Mouse (Mus musculus) neural tube, embryonic 12.5 days (tissue): ENCODE measurements around the gene BC005561. TPM values are rescaled to one million over a fixed set of nuclear protein-coding genes. Genes with fewer than 3 reads are reported as not detected.
"Not testable (repeated sequence)": the region's sequence is repeated elsewhere in the genome, so short reads cannot be mapped to it uniquely, and the experiment has no call there.

Experiments
- ATAC-seq: fragments of 200-750 bp; cut with Nextera tagmentation; 2 replicates; pipeline ENCODE4 v1.8.0; 2017; ENCODE audit warnings: low read depth, mild to moderate bottlenecking, moderate TSS enrichment, moderate library complexity; ENCODE audit not compliant: low FRiP score
- H3K27ac ChIP-seq: fragments of 300-500 bp; sonication (generic); 2 replicates; pipeline ENCODE4 v1.5.1; 2016
- H3K27me3 ChIP-seq: fragments of 300-500 bp; sonication (generic); replicated peaks from 2 replicates; pipeline ENCODE4 v1.6.1; 2016; ENCODE audit warnings: mild to moderate bottlenecking
- H3K36me3 ChIP-seq: fragments of 300-500 bp; sonication (generic); 2 replicates; pipeline ENCODE4 v1.6.1; 2016; ENCODE audit warnings: mild to moderate bottlenecking
- H3K4me1 ChIP-seq: fragments of 300-500 bp; sonication (generic); 2 replicates; pipeline ENCODE4 v1.6.1; 2016
- H3K4me2 ChIP-seq: fragments of 300-500 bp; sonication (generic); replicated peaks from 2 replicates; pipeline ENCODE4 v1.6.1; 2016; ENCODE audit warnings: mild to moderate bottlenecking
- H3K4me3 ChIP-seq: fragments of 300-500 bp; sonication (generic); 2 replicates; pipeline ENCODE4 v1.5.1; 2016
- H3K9ac ChIP-seq: fragments of 300-500 bp; sonication (generic); 2 replicates; pipeline ENCODE4 v1.6.1; 2016; ENCODE audit warnings: mild to moderate bottlenecking
- H3K9me3 ChIP-seq: fragments of 300-500 bp; sonication (generic); 2 replicates; pipeline ENCODE4 v1.6.1; 2016; ENCODE audit warnings: mild to moderate bottlenecking
- WGBS: fragments of 180-500 bp; shearing (Covaris S2); methylation state at CpG from one replicate; pipeline ENCODE4 v1.1.7; 2016; 5-methylcytosine and 5-hydroxymethylcytosine counted together
- polyA plus RNA-seq: library from polyadenylated mRNA; unstranded; fragments of >200 nt; fragmentation: Nextera tagmentation; extraction: Ambion mirVana; gene quantifications from 2 replicates; pipeline ENCODE4 v1.2.1, GENCODE M21; 2016

BC005561 gene
- polyA plus RNA-seq, 1 experiment from 2014 or later: 17.3 TPM

- H3K4me2 ChIP-seq: no peak overlapping the region
- H3K9me3 ChIP-seq: no peaks in the 10 kb centered on the region
- no peaks in the 10 kb centered on the region for H3K27me3 ChIP-seq
- 94% methylated on average over 7 of the region's 7 CpGs for WGBS
- no peak overlapping the region for H3K4me3 ChIP-seq
- H3K36me3 ChIP-seq: peaks cover 38% of the 10 kb centered on the region
- H3K4me1 ChIP-seq: no peaks in the 10 kb centered on the region
- no peak for ATAC-seq
- H3K9ac ChIP-seq: no peak overlapping the region
- H3K27ac ChIP-seq: no peak overlapping the region
Observed at GRCm38 (mm10) chr5:104480367-104480766, 27.8 kb upstream of the BC005561 start.

- H3K4me2 ChIP-seq: no peak overlapping the region
- H3K9me3 ChIP-seq: no peaks in the 10 kb centered on the region
- no peaks in the 10 kb centered on the region for H3K27me3 ChIP-seq
- 79% methylated on average over 8 of the region's 8 CpGs for WGBS
- H3K4me3 ChIP-seq: no peak overlapping the region
- H3K4me1 ChIP-seq: no peaks in the 10 kb centered on the region
- no peak overlapping the region for H3K9ac ChIP-seq
- H3K27ac ChIP-seq: no peak overlapping the region
- peaks cover 49% of the 10 kb centered on the region for H3K36me3 ChIP-seq
- ATAC-seq: no peak
Observed at GRCm38 (mm10) chr5:104482856-104483255, 25.3 kb upstream of the BC005561 start.

DNA sequence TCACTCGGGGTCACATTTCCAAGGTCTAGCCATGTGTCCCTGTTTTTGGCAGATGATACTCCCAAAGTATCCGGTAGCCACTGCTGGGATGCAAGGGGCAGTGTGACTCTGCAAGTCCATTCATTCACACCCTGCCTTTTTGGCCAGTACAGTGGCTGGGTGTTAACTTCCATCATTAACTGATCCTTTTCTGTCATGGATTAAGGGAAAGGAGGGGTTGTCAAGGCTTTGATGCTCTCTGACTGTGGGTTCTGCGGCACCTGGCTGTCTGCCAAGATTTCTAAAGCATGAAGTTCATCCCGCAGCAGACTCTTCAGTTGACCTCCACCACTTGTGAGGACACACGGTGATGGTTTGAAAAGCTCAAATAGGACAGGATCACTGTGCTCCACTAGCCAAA lies 16.6 kb upstream of the BC005561 start:
- H3K9ac ChIP-seq: no peak overlapping the region
- ATAC-seq: no peak
- 77% methylated on average over 5 of the region's 5 CpGs for WGBS
- H3K27ac ChIP-seq: no peak overlapping the region
- no peak overlapping the region for H3K4me2 ChIP-seq
- no peak overlapping the region for H3K4me3 ChIP-seq
- peaks cover 46% of the 10 kb centered on the region for H3K36me3 ChIP-seq
- no peaks in the 10 kb centered on the region for H3K9me3 ChIP-seq
- no peaks in the 10 kb centered on the region for H3K27me3 ChIP-seq
- H3K4me1 ChIP-seq: no peaks in the 10 kb centered on the region

DNA sequence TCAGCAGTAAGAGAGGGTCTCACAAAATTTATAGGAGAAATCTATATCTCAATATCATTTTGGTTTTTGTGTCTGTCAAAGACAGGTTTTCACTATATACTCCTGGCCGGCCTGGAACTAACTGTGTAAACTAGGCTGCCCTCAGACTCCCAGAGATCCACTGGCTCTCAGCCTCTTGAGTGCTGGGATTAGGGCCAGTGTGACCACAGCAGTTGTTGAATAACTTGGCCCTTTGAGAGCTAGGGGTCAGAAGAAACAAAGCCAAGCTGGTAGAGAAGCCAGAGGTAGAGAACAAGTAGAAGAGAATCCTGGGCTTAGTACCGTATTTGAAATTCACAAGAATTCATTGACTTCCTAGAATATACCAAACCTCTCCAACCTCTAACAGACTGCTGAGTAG lies 3.3 kb upstream of the BC005561 start:
- no peaks in the 10 kb centered on the region for H3K27me3 ChIP-seq
- no peaks in the 10 kb centered on the region for H3K9me3 ChIP-seq
- peaks cover 11% of the 10 kb centered on the region for H3K4me1 ChIP-seq
- H3K4me3 ChIP-seq: no peak overlapping the region
- no peak overlapping the region for H3K9ac ChIP-seq
- H3K27ac ChIP-seq: no peak overlapping the region
- H3K4me2 ChIP-seq: no peak overlapping the region
- 97% methylated on average over 2 of the region's 2 CpGs for WGBS
- no peak for ATAC-seq
- peaks cover 18% of the 10 kb centered on the region for H3K36me3 ChIP-seq

DNA sequence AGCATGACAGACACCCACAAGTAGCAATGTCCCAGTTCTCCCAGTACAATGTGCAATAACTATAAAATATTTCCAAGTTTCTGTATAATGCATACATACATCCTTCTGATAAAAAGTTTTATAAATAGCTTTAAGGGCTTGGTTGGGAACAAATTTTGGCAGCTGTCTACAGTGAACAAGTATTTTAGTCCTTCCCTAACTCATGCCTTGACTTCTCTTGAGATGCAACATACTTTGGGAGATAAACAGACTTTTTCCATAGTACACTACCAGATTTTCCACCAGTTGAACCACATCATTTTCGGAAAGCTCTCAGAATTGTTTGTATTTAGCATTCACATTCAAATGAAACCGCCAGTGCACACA lies 340 bp upstream of the BC005561 start:
- peaks cover 17% of the 10 kb centered on the region for H3K36me3 ChIP-seq
- ATAC-seq: peak; percentile 26
- peak overlapping the region; percentile 83 for H3K4me3 ChIP-seq
- H3K4me2 ChIP-seq: peak overlapping the region; percentile 69
- WGBS: 0% methylated on average over 2 of the region's 2 CpGs
- H3K9ac ChIP-seq: no peak overlapping the region; the same call in 1 of the 2 replicates
- H3K27me3 ChIP-seq: no peaks in the 10 kb centered on the region
- peaks cover 14% of the 10 kb centered on the region for H3K4me1 ChIP-seq
- no peaks in the 10 kb centered on the region for H3K9me3 ChIP-seq
- H3K27ac ChIP-seq: no peak overlapping the region

DNA sequence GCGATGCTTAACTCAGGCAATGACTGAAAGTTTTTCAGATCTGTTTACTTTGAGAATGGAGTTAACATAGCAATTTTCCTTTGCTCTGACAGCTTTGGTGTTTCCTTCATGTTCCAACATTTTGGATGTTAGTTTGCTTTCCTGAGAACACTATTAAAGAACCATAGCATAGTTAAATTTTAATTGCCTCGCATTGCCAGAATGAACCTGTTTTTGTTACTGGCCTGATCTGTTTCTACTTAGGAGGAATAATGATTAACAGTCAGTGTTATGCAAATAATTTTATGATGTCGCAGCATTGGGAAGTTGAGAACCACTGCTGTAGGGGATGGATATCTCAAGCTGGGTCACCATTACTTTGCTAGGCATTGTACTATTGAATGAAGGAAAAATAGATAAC lies 3.1 kb downstream of the BC005561 start:
- H3K9ac ChIP-seq: no peak overlapping the region
- H3K4me1 ChIP-seq: peaks cover 14% of the 10 kb centered on the region
- peaks cover 23% of the 10 kb centered on the region for H3K9me3 ChIP-seq
- no peaks in the 10 kb centered on the region for H3K27me3 ChIP-seq
- H3K27ac ChIP-seq: no peak overlapping the region
- ATAC-seq: no peak
- no peak overlapping the region for H3K4me3 ChIP-seq
- H3K36me3 ChIP-seq: peaks cover 27% of the 10 kb centered on the region
- WGBS: 93% methylated on average over 3 of the region's 3 CpGs
- no peak overlapping the region for H3K4me2 ChIP-seq

DNA sequence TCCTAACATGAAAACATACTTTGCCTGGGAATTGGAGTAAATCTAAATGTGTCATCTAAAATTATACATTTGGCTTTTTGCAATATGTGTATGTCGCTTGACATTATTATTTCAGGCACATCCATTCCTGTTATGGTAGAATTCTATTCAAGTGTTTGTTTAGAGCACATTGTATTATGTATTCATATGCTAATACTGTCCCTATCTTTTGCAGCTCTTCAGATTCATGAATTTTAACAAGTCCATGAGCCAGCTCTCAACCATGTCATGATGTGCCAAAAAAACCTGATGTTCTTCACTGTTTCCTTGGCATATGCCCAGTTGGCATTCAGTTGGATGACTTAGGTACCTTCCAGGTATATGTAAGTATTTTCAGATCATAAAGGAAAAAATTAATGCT lies 30.5 kb downstream of the BC005561 start:
- H3K4me3 ChIP-seq: no peak overlapping the region
- H3K27ac ChIP-seq: no peak overlapping the region
- no peaks in the 10 kb centered on the region for H3K4me1 ChIP-seq
- no peaks in the 10 kb centered on the region for H3K9me3 ChIP-seq
- no peak overlapping the region for H3K4me2 ChIP-seq
- H3K27me3 ChIP-seq: no peaks in the 10 kb centered on the region
- no peak for ATAC-seq
- WGBS: 98% methylated on average over 1 of the region's 1 CpGs
- H3K36me3 ChIP-seq: peaks cover 57% of the 10 kb centered on the region
- H3K9ac ChIP-seq: no peak overlapping the region

DNA sequence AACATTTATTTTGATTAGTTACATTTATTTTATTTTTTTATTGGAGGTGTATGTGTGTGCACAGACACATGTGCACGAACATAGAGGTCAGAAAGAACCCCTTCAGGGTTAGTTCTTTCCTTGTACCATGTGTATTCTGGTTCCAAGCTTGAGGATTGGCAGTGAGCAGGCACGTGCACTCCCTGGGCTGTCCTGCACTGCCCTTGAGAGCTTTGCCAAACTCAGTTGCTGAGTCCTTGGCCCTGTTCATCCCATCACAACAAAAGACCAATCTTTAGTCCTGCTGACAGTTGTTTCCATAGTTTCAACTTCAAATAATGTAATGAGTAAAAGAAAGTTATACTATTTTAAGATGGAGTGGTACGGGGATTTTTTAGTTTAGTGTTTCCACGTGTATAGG lies 31.2 kb downstream of the BC005561 start:
- H3K27ac ChIP-seq: no peak overlapping the region
- peaks cover 63% of the 10 kb centered on the region for H3K36me3 ChIP-seq
- no peak overlapping the region for H3K4me3 ChIP-seq
- no peak for ATAC-seq
- no peaks in the 10 kb centered on the region for H3K9me3 ChIP-seq
- no peaks in the 10 kb centered on the region for H3K27me3 ChIP-seq
- H3K4me1 ChIP-seq: no peaks in the 10 kb centered on the region
- no peak overlapping the region for H3K9ac ChIP-seq
- H3K4me2 ChIP-seq: no peak overlapping the region
- 92% methylated on average over 4 of the region's 4 CpGs for WGBS

- WGBS: 76% methylated on average over 1 of the region's 1 CpGs
- not testable (repeated sequence) for H3K4me2 ChIP-seq, H3K27me3 ChIP-seq, H3K9me3 ChIP-seq, H3K36me3 ChIP-seq, H3K9ac ChIP-seq, H3K4me1 ChIP-seq, H3K27ac ChIP-seq, H3K4me3 ChIP-seq, ATAC-seq
Observed at GRCm38 (mm10) chr5:104568079-104568478, 59.9 kb downstream of the BC005561 start.

- Histone ChIP-seq H3K27me3 (no peaks in the 10 kb centered on the region), H3K4me2 (peak overlapping the region; percentile 53), H3K27ac (no peak overlapping the region), H3K9me3 (peaks cover 17% of the 10 kb centered on the region), H3K36me3 (peaks cover 11% of the 10 kb centered on the region; the same call in 1 of the 2 replicates), H3K4me1 (no peaks in the 10 kb centered on the region), H3K9ac (no peak overlapping the region), H3K4me3 (peak overlapping the region; percentile 15)
- ATAC-seq: peak; percentile 42
- 41% methylated on average over 6 of the region's 6 CpGs for WGBS
Observed at GRCm38 (mm10) chr5:104570766-104571165, 62.6 kb downstream of the BC005561 start.

- 0 out of 2 replicates have a peak overlapping the region, but pooled peaks have one; percentile 54 for H3K27ac ChIP-seq
- 3% methylated on average over 18 of the region's 19 CpGs for WGBS
Observed at GRCm38 (mm10) chr5:104571282-104571921, 63.2 kb downstream of the BC005561 start.

More at GRCm38 (mm10) chr5:104571282-104571921, 63.2 kb downstream of the BC005561 start:
- Histone ChIP-seq H3K9me3 (peaks cover 17% of the 10 kb centered on the region), H3K4me3 (peak overlapping the region; percentile 61), H3K9ac (peak overlapping the region; percentile 83), H3K4me2 (peak overlapping the region; percentile 53), H3K36me3 (peaks cover 11% of the 10 kb centered on the region; the same call in 1 of the 2 replicates)
- peak; percentile 99 for ATAC-seq
- not testable (repeated sequence) for H3K4me1 ChIP-seq, H3K27me3 ChIP-seq
